Mouse (Mus musculus) CH12.LX (cell line): Measurements from ENCODE around the gene Jph2. TPM values are rescaled to one million over a fixed set of nuclear protein-coding genes. Genes with fewer than 3 reads are reported as not detected.

ENCODE experiments used
- DNase-seq: peaks from one replicate; pipeline ENCODE4 v3.0.0-alpha.2; 2013; ENCODE audit errors: extremely low read depth
- H3K27ac ChIP-seq: 2 replicates; pipeline ENCODE4 v1.5.1; 2012; ENCODE audit warnings: low read depth, mild to moderate bottlenecking, control low read depth, moderate library complexity; ENCODE audit not compliant: insufficient read depth
- H3K27me3 ChIP-seq: replicated peaks from 2 replicates; pipeline ENCODE3; 2012; ENCODE audit warnings: inconsistent platforms
- H3K36me3 ChIP-seq, 2 experiments: replicated peaks in 1 of 2; 2 replicates each; pipeline versions ENCODE3 to v1.6.1; 2012; ENCODE audit warnings: inconsistent platforms in 1 of 2, low read length in 1 of 2, mild to moderate bottlenecking in 1 of 2, mixed read lengths in 1 of 2, moderate library complexity in 1 of 2; ENCODE audit not compliant: control insufficient read depth in 1 of 2, insufficient read depth in 1 of 2
- H3K4me1 ChIP-seq, 2 experiments: 2 replicates each; pipeline ENCODE4 v1.6.1; 2012; ENCODE audit warnings: inconsistent platforms in 1 of 2, moderate library complexity in 1 of 2; ENCODE audit not compliant: insufficient read depth in 2 of 2, control insufficient read depth in 1 of 2
- H3K4me2 ChIP-seq: 2 replicates; pipeline ENCODE4 v1.6.1; 2012; ENCODE audit warnings: low read depth, mild to moderate bottlenecking, control low read depth; ENCODE audit not compliant: poor library complexity, insufficient read depth, severe bottlenecking
- H3K4me3 ChIP-seq, 3 experiments: fragments of 150-350 bp in 1 of 3; sonication (generic) in 1 of 3; replicated peaks in 1 of 3; 2 replicates each; pipeline versions ENCODE3 to v1.5.1; 2011 to 2012; ENCODE audit warnings: low read depth in 2 of 3, low read length in 2 of 3, mild to moderate bottlenecking in 2 of 3, moderate library complexity in 2 of 3, control low read depth in 1 of 3, improper control_type of control experiment in 1 of 3, inconsistent platforms in 1 of 3, mixed read lengths in 1 of 3; ENCODE audit not compliant: poor library complexity in 1 of 3
- H3K79me2 ChIP-seq: replicated peaks from 2 replicates; pipeline ENCODE4 v1.6.1; 2012; ENCODE audit warnings: mild to moderate bottlenecking, moderate library complexity; ENCODE audit not compliant: control insufficient read depth, poor library complexity, insufficient read depth, severe bottlenecking; ENCODE audit errors: extremely low read depth
- H3K9ac ChIP-seq: 2 replicates; pipeline ENCODE4 v1.6.1; 2012; ENCODE audit warnings: low read depth, mild to moderate bottlenecking, control low read depth, moderate library complexity; ENCODE audit not compliant: insufficient read depth
- H3K9me3 ChIP-seq: replicated peaks from 2 replicates; pipeline ENCODE3; 2012; ENCODE audit warnings: low read length, inconsistent platforms, mixed read lengths
- BHLHE40 ChIP-seq: IDR thresholded peaks from 2 replicates; pipeline ENCODE4 v1.6.1; 2011; ENCODE audit warnings: mild to moderate bottlenecking, low read depth, low read length, improper control_type of control experiment
- CHD2 ChIP-seq: IDR thresholded peaks from 2 replicates; pipeline ENCODE4 v1.6.1; 2011; ENCODE audit warnings: low read length, improper control_type of control experiment
- CTCF ChIP-seq, 2 experiments: IDR thresholded peaks in 1 of 2; conservative IDR thresholded peaks in 1 of 2; 2 replicates each; pipeline ENCODE4 v1.5.1; 2011 to 2012; ENCODE audit warnings: low read depth in 2 of 2, low read length in 2 of 2, improper control_type of control experiment in 1 of 2, inconsistent platforms in 1 of 2, mild to moderate bottlenecking in 1 of 2, moderate library complexity in 1 of 2
- E2F4 ChIP-seq: IDR thresholded peaks from 2 replicates; pipeline ENCODE4 v1.6.1; 2011; ENCODE audit warnings: low read depth, low read length, improper control_type of control experiment; ENCODE audit not compliant: insufficient replicate concordance
- ELF1 ChIP-seq: IDR thresholded peaks from 2 replicates; pipeline ENCODE4 v1.6.1; 2014; ENCODE audit warnings: low read depth, mild to moderate bottlenecking, inconsistent platforms, low read length, improper control_type of control experiment
- KAT2A ChIP-seq: IDR thresholded peaks from 2 replicates; pipeline ENCODE4 v1.6.1; 2012; ENCODE audit warnings: low read length, improper control_type of control experiment, inconsistent platforms; ENCODE audit not compliant: insufficient replicate concordance
- MAX ChIP-seq: IDR thresholded peaks from 2 replicates; pipeline ENCODE4 v1.6.1; 2011; ENCODE audit warnings: low read length, improper control_type of control experiment
- MAZ ChIP-seq: IDR thresholded peaks from 2 replicates; pipeline ENCODE4 v1.6.1; 2012; ENCODE audit warnings: low read depth, mild to moderate bottlenecking, inconsistent platforms, low read length, improper control_type of control experiment, moderate library complexity
- MEF2A ChIP-seq: IDR thresholded peaks from 2 replicates; pipeline ENCODE4 v1.6.1; 2014; ENCODE audit warnings: low read depth, mild to moderate bottlenecking, inconsistent platforms, low read length, improper control_type of control experiment, borderline replicate concordance
- MXI1 ChIP-seq: IDR thresholded peaks from 2 replicates; pipeline ENCODE4 v1.6.1; 2011; ENCODE audit warnings: mild to moderate bottlenecking, low read depth, low read length, improper control_type of control experiment
- POLR2AphosphoS2 ChIP-seq: IDR thresholded peaks from 2 replicates; pipeline ENCODE4 v1.6.1; 2011; ENCODE audit warnings: low read depth, low read length, improper control_type of control experiment
- ZKSCAN1 ChIP-seq: IDR thresholded peaks from 2 replicates; pipeline ENCODE4 v1.6.1; 2012; ENCODE audit warnings: low read depth, inconsistent platforms, low read length, improper control_type of control experiment, borderline replicate concordance
- dilution Hi-C: fragments of 300-500 bp; cut with MboI; formaldehyde crosslinking; loops from 2 replicates; pipeline ENCODE4 v1.14.3; 2020; ENCODE audit warnings: low sequenced_read_pairs; ENCODE audit not compliant: extremely low pct_unique_long_range_greater_than_20kb, extremely low pct_ligation_motif_present
- in situ Hi-C: fragments of 300-500 bp; cut with MboI; formaldehyde crosslinking; loops from 3 replicates; pipeline ENCODE4 v1.14.3; 2019; ENCODE audit warnings: low sequenced_read_pairs, low pct_ligation_motif_present, low pct_unique_long_range_greater_than_20kb, mixed read lengths
- polyA plus RNA-seq: library from polyadenylated mRNA; unstranded; fragments of >175 nt; gene quantifications from 2 replicates; pipeline ENCODE4 v1.2.1, GENCODE M21; 2012; ENCODE audit warnings: low read depth; ENCODE audit not compliant: insufficient read length
- total RNA-seq, 2 experiments: library from RNA; depleted of rRNA; stranded (reverse); fragments of 300-350 nt in 1 of 2; fragments of >200 nt in 1 of 2; gene quantifications; 2 replicates each; pipeline ENCODE4 v1.2.3; 2012 to 2014

Gene Jph2
- total and polyA plus RNA-seq, 3 experiments, result not detected

DNA sequence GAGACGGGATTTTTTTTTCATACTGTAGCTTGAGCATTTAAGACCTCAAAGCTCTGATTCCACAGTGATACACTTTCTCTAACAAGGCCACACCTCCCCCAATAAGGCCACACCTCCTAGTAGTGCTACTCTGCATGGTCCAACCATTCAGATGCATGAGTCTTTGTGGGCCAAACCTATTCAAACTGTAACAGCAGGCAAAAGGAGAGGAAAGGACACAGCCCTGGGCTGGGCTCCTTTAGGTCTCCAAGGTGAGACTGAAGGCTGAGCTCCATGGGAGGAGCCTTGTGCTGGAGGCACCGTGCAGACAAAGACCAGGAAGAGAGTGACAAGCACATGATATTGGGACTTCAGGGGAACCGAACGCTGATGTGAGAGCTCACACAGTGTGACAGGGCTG is 80.5 kb downstream of the Jph2 start:
- Histone ChIP-seq H3K9ac (no peak overlapping the region), H3K27me3 (peaks cover 89% of the 10 kb centered on the region), H3K4me1 (no peaks in the 10 kb centered on the region), H3K4me3 (no peak overlapping the region), H3K79me2 (no peaks in the 10 kb centered on the region), H3K9me3 (no peaks in the 10 kb centered on the region), H3K4me2 (no peak overlapping the region), H3K27ac (no peak overlapping the region), H3K36me3 (no peaks in the 10 kb centered on the region)
- DNase-seq, result no peak
- TF ChIP-seq E2F4 (no peak), CHD2 (no peak), MEF2A (no peak), KAT2A (no peak), POLR2AphosphoS2 (no peak), ZKSCAN1 (no peak), MAZ (no peak), MAX (no peak)
- in situ Hi-C loops (loop anchor here (10.0 kb wide), 1 partner anchor 212 kb away; no protein-coding TSS in a partner anchor), dilution Hi-C loops (no loop called here)

DNA sequence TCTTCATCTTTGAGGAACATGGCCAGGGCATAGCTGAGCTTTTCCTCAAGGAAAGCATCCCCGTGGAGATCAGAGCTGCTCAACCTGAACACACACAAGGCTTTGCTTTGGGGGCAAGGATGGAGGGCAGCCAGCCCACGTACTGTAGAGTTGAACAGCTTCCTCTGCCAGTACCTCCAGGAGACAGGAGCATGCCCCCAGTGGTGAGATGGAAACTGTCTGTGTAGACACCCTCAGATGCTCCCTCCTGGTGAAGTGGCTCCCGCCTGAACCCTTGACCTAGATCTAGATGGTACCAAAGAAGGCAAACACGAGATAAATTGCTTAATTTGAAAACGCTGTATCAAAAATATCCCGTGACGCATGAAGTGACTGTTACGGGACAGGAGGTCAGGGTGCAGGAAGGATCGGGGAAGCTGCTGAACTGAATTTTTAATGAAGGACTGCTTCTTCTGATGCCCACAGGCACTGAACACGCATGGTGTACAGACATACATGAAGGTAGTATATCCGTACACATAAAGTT is 87.6 kb downstream of the Jph2 start:
- dilution Hi-C loops, result no loop called here
- TF ChIP-seq CTCF (conservative IDR thresholded peaks at IDR 0.05 in 1 of 2, IDR thresholded peaks at IDR 0.05 in 1 of 2; ENCODE audit: low read depth in 2 of 2, low read length in 2 of 2) (peak in 1 of 2 experiments; percentile 35; a peak in 2 of 4 replicates), KAT2A (no peak), ELF1 (no peak), MEF2A (no peak)
- H3K79me2 ChIP-seq, result no peaks in the 10 kb centered on the region

DNA sequence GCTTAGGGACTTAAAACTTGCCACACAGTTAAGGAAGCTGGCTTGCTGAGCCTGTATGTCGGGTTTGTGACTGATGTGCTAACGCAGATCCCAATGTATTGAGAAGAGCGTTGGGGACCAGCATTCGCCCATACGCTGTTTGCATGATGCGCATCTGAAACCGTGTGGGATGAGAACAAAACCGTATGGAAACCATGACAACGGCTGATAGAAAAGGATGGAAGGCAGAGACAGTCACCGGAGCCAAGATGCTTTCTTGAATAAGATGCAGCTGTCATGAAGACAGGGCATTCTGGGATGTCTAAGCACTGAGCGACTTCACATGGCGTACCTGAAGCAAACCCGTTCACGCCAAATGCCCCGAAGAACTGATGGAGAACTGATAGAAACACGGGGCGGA is 88.4 kb downstream of the Jph2 start:
- in situ Hi-C loops, result no loop called here
- Histone ChIP-seq H3K9ac (no peak overlapping the region), H3K27ac (no peak overlapping the region), H3K79me2 (no peaks in the 10 kb centered on the region), H3K36me3 (no peaks in the 10 kb centered on the region), H3K27me3 (peaks cover 83% of the 10 kb centered on the region), H3K4me2 (no peak overlapping the region), H3K4me3 (no peak overlapping the region), H3K4me1 (no peaks in the 10 kb centered on the region), H3K9me3 (no peaks in the 10 kb centered on the region)
- dilution Hi-C loops, result no loop called here
- TF ChIP-seq MXI1 (no peak), MAX (no peak), BHLHE40 (no peak), CHD2 (no peak)
- no peak for DNase-seq

More for the DNA sequence above, 87.6 kb downstream of the Jph2 start:
- no peak overlapping the region for H3K9ac ChIP-seq
- H3K27ac ChIP-seq, result no peak overlapping the region
- H3K36me3 ChIP-seq, result no peaks in the 10 kb centered on the region
- in situ Hi-C loops, result loop anchor here (10.0 kb wide), 1 partner anchor 205 kb away; no protein-coding TSS in a partner anchor
- no peaks in the 10 kb centered on the region for H3K4me1 ChIP-seq
- no peak overlapping the region for H3K4me3 ChIP-seq
- H3K4me2 ChIP-seq, result no peak overlapping the region
- H3K9me3 ChIP-seq, result no peaks in the 10 kb centered on the region
- peak; percentile 7 for DNase-seq
- peaks cover 86% of the 10 kb centered on the region for H3K27me3 ChIP-seq
